Mouse (Mus musculus) kidney, embryonic 15.5 days (tissue): ENCODE data around the gene Jmy. TPM values are rescaled to one million over a fixed set of nuclear protein-coding genes. Genes with fewer than 3 reads are reported as not detected.

ENCODE experiments used
- ATAC-seq: fragments of 200-750 bp; cut with Nextera tagmentation; replicated peaks from 2 replicates; pipeline ENCODE4 v1.8.0; 2017; ENCODE audit warnings: moderate TSS enrichment; ENCODE audit not compliant: low FRiP score
- H3K27ac ChIP-seq: fragments of 300-500 bp; sonication (generic); 2 replicates; pipeline ENCODE4 v1.5.1; 2015; ENCODE audit warnings: mild to moderate bottlenecking, inconsistent platforms
- H3K27me3 ChIP-seq: fragments of 300-500 bp; sonication (generic); 2 replicates; pipeline ENCODE4 v1.6.1; 2015; ENCODE audit warnings: inconsistent platforms
- H3K36me3 ChIP-seq: fragments of 300-500 bp; sonication (generic); 2 replicates; pipeline ENCODE4 v1.6.1; 2015; ENCODE audit warnings: inconsistent platforms
- H3K4me1 ChIP-seq: fragments of 300-500 bp; sonication (generic); 2 replicates; pipeline ENCODE4 v1.6.1; 2015; ENCODE audit warnings: inconsistent platforms
- H3K4me2 ChIP-seq: fragments of 300-500 bp; sonication (generic); 2 replicates; pipeline ENCODE4 v1.6.1; 2015; ENCODE audit warnings: moderate library complexity, mild to moderate bottlenecking, inconsistent platforms
- H3K4me3 ChIP-seq: fragments of 300-500 bp; sonication (generic); replicated peaks from 2 replicates; pipeline ENCODE4 v1.5.1; 2015; ENCODE audit warnings: mild to moderate bottlenecking, inconsistent platforms
- H3K9ac ChIP-seq: fragments of 300-500 bp; sonication (generic); 2 replicates; pipeline ENCODE4 v1.6.1; 2015; ENCODE audit warnings: mild to moderate bottlenecking, inconsistent platforms
- H3K9me3 ChIP-seq: fragments of 300-500 bp; sonication (generic); replicated peaks from 2 replicates; pipeline ENCODE4 v1.6.1; 2016; ENCODE audit warnings: inconsistent platforms
- WGBS: fragments of 180-500 bp; shearing (Covaris S2); methylation state at CpG from one replicate; pipeline ENCODE4 v1.1.7; 2015; ENCODE audit warnings: mixed read lengths; 5-methylcytosine and 5-hydroxymethylcytosine counted together
- polyA plus RNA-seq: library from polyadenylated mRNA; unstranded; fragments of >200 nt; fragmentation: Nextera tagmentation; extraction: Ambion mirVana; gene quantifications from 2 replicates; pipeline ENCODE4 v1.2.1, GENCODE M21; 2015

The Jmy gene
- polyA plus RNA-seq, 1 experiment from 2014 or later = 5.3 TPM

- H3K36me3 ChIP-seq = peaks cover 58% of the 10 kb centered on the region
- no peaks in the 10 kb centered on the region for H3K27me3 ChIP-seq
- WGBS = 37% methylated on average over 3 of the region's 3 CpGs
- H3K4me2 ChIP-seq = no peak overlapping the region
- no peak overlapping the region for H3K4me3 ChIP-seq
- H3K9me3 ChIP-seq = no peaks in the 10 kb centered on the region
- ATAC-seq = peak; percentile 86
- H3K9ac ChIP-seq = no peak overlapping the region
- H3K27ac ChIP-seq = no peak overlapping the region
- 0 out of 2 replicates have a peak, but pooled peaks cover 4% of the 10 kb centered on the region for H3K4me1 ChIP-seq
Measured at GRCm38 (mm10) chr13:93440167-93440566, 59.4 kb downstream of the Jmy start.

GRCm38 (mm10) chr13:93429205-93429604 lies 70.4 kb downstream of the Jmy start:
- ATAC-seq = no peak
- no peak overlapping the region for H3K4me2 ChIP-seq
- H3K9me3 ChIP-seq = no peaks in the 10 kb centered on the region
- no peaks in the 10 kb centered on the region for H3K4me1 ChIP-seq
- H3K27ac ChIP-seq = no peak overlapping the region
- peaks cover 29% of the 10 kb centered on the region for H3K36me3 ChIP-seq
- 92% methylated on average over 1 of the region's 1 CpGs for WGBS
- no peak overlapping the region for H3K4me3 ChIP-seq
- no peaks in the 10 kb centered on the region for H3K27me3 ChIP-seq
- H3K9ac ChIP-seq = no peak overlapping the region

- Histone ChIP-seq H3K4me1 (no peaks in the 10 kb centered on the region), H3K27ac (no peak overlapping the region), H3K9ac (no peak overlapping the region), H3K27me3 (no peaks in the 10 kb centered on the region), H3K4me3 (no peak overlapping the region), H3K4me2 (no peak overlapping the region), H3K36me3 (peaks cover 21% of the 10 kb centered on the region), H3K9me3 (no peaks in the 10 kb centered on the region)
- no peak; the same call in 1 of the 2 replicates for ATAC-seq
- WGBS = 92% methylated on average over 5 of the region's 5 CpGs
Measured at GRCm38 (mm10) chr13:93427920-93428876, 71.4 kb downstream of the Jmy start.

- Histone ChIP-seq H3K27me3 (no peaks in the 10 kb centered on the region), H3K9ac (no peak overlapping the region), H3K36me3 (no peaks in the 10 kb centered on the region), H3K4me3 (no peak overlapping the region), H3K9me3 (no peaks in the 10 kb centered on the region), H3K4me1 (no peaks in the 10 kb centered on the region), H3K27ac (no peak overlapping the region), H3K4me2 (no peak overlapping the region)
- no peak for ATAC-seq
- WGBS = 83% methylated on average over 2 of the region's 2 CpGs
Measured at GRCm38 (mm10) chr13:93423224-93423623, 76.4 kb downstream of the Jmy start.

GRCm38 (mm10) chr13:93419779-93420178 lies 79.8 kb downstream of the Jmy start:
- H3K27ac ChIP-seq = no peak overlapping the region
- H3K4me1 ChIP-seq = no peaks in the 10 kb centered on the region
- H3K4me3 ChIP-seq = no peak overlapping the region
- H3K9ac ChIP-seq = no peak overlapping the region
- 82% methylated on average over 2 of the region's 2 CpGs for WGBS
- H3K4me2 ChIP-seq = no peak overlapping the region
- H3K36me3 ChIP-seq = no peaks in the 10 kb centered on the region
- no peaks in the 10 kb centered on the region for H3K27me3 ChIP-seq
- no peaks in the 10 kb centered on the region for H3K9me3 ChIP-seq
- no peak for ATAC-seq

GRCm38 (mm10) chr13:93418292-93418691 lies 81.3 kb downstream of the Jmy start:
- WGBS = 83% methylated on average over 2 of the region's 2 CpGs
- no peak overlapping the region for H3K4me3 ChIP-seq

GRCm38 (mm10) chr13:93415055-93415454 lies 84.6 kb downstream of the Jmy start:
- Histone ChIP-seq H3K27ac (no peak overlapping the region), H3K36me3 (no peaks in the 10 kb centered on the region), H3K4me2 (no peak overlapping the region), H3K27me3 (no peaks in the 10 kb centered on the region), H3K9me3 (no peaks in the 10 kb centered on the region), H3K9ac (no peak overlapping the region), H3K4me1 (no peaks in the 10 kb centered on the region), H3K4me3 (no peak overlapping the region)
- ATAC-seq = no peak
- 92% methylated on average over 5 of the region's 5 CpGs for WGBS

More at GRCm38 (mm10) chr13:93418292-93418691, 81.3 kb downstream of the Jmy start:
- Histone ChIP-seq H3K27ac (no peak overlapping the region), H3K4me2 (no peak overlapping the region), H3K9me3 (no peaks in the 10 kb centered on the region), H3K9ac (no peak overlapping the region), H3K27me3 (no peaks in the 10 kb centered on the region), H3K36me3 (no peaks in the 10 kb centered on the region), H3K4me1 (no peaks in the 10 kb centered on the region)
- no peak for ATAC-seq

GRCm38 (mm10) chr13:93410343-93410742 lies 89.3 kb downstream of the Jmy start:
- Histone ChIP-seq H3K4me1 (no peaks in the 10 kb centered on the region), H3K4me3 (no peak overlapping the region), H3K27ac (no peak overlapping the region), H3K36me3 (0 out of 2 replicates have a peak, but pooled peaks cover 5% of the 10 kb centered on the region), H3K9me3 (no peaks in the 10 kb centered on the region), H3K9ac (no peak overlapping the region), H3K4me2 (no peak overlapping the region), H3K27me3 (no peaks in the 10 kb centered on the region)
- WGBS = 83% methylated on average over 4 of the region's 4 CpGs
- ATAC-seq = no peak

- Histone ChIP-seq H3K36me3 (peaks cover 7% of the 10 kb centered on the region; the same call in 1 of the 2 replicates), H3K4me1 (no peaks in the 10 kb centered on the region), H3K27me3 (no peaks in the 10 kb centered on the region), H3K27ac (no peak overlapping the region), H3K4me2 (no peak overlapping the region), H3K4me3 (no peak overlapping the region), H3K9ac (no peak overlapping the region), H3K9me3 (no peaks in the 10 kb centered on the region)
- WGBS = 72% methylated on average over 5 of the region's 5 CpGs
- no peak for ATAC-seq
Measured at GRCm38 (mm10) chr13:93406855-93407254, 92.8 kb downstream of the Jmy start.

- WGBS = 89% methylated on average over 7 of the region's 7 CpGs
- Histone ChIP-seq H3K27me3 (no peaks in the 10 kb centered on the region), H3K4me1 (no peaks in the 10 kb centered on the region), H3K9me3 (0 out of 2 replicates have a peak, but pooled peaks cover 3% of the 10 kb centered on the region), H3K4me2 (no peak overlapping the region), H3K36me3 (peaks cover 20% of the 10 kb centered on the region), H3K27ac (no peak overlapping the region), H3K9ac (no peak overlapping the region), H3K4me3 (no peak overlapping the region)
- no peak for ATAC-seq
Measured at GRCm38 (mm10) chr13:93401947-93402346, 97.7 kb downstream of the Jmy start.

GRCm38 (mm10) chr13:93399710-93400216 lies 99.8 kb downstream of the Jmy start:
- no peak overlapping the region for H3K9ac ChIP-seq
- H3K4me2 ChIP-seq = no peak overlapping the region
- H3K27ac ChIP-seq = no peak overlapping the region
- H3K9me3 ChIP-seq = 0 out of 2 replicates have a peak, but pooled peaks cover 3% of the 10 kb centered on the region
- peaks cover 30% of the 10 kb centered on the region for H3K36me3 ChIP-seq
- no peaks in the 10 kb centered on the region for H3K4me1 ChIP-seq
- no peaks in the 10 kb centered on the region for H3K27me3 ChIP-seq
- WGBS = 94% methylated on average over 5 of the region's 5 CpGs
- H3K4me3 ChIP-seq = no peak overlapping the region
- no peak for ATAC-seq

GRCm38 (mm10) chr13:93389242-93389625 lies 110.4 kb downstream of the Jmy start:
- Histone ChIP-seq H3K9ac (no peak overlapping the region), H3K4me1 (0 out of 2 replicates have a peak, but pooled peaks cover 4% of the 10 kb centered on the region), H3K9me3 (no peaks in the 10 kb centered on the region), H3K27ac (peak overlapping the region; percentile 62), H3K4me3 (no peak overlapping the region), H3K27me3 (no peaks in the 10 kb centered on the region), H3K36me3 (peaks cover 11% of the 10 kb centered on the region), H3K4me2 (no peak overlapping the region)
- peak; percentile 87 for ATAC-seq
- 16% methylated on average over 2 of the region's 2 CpGs for WGBS
